Mouse (Mus musculus) midbrain, postnatal 0 days (tissue): ENCODE measurements at regions not wholly inside any gene's neighbourhood (a gene's known extent, or its start where the extent isn't known, plus 50 kb on each side); places are given as distances from the start of the nearest gene placed in this dataset.

ENCODE experiments used
- ATAC-seq: fragments of 200-750 bp; cut with Nextera tagmentation; 2 replicates; pipeline ENCODE4 v1.8.0; 2017; ENCODE audit warnings: moderate number of reproducible peaks, mild to moderate bottlenecking, moderate TSS enrichment, moderate library complexity; ENCODE audit not compliant: low FRiP score
- DNase-seq: peaks from one replicate; pipeline ENCODE4 v3.0.0-alpha.2; 2015; ENCODE audit warnings: low spot score
- H3K27ac ChIP-seq: fragments of 300-500 bp; sonication (generic); 2 replicates; pipeline ENCODE4 v1.5.1; 2014; ENCODE audit warnings: low read depth, mild to moderate bottlenecking, low read length, mixed read lengths
- H3K27me3 ChIP-seq: fragments of 300-500 bp; sonication (generic); 2 replicates; pipeline ENCODE4 v1.6.1; 2014; ENCODE audit warnings: low read length, control low read depth, mixed read lengths; ENCODE audit not compliant: insufficient read depth
- H3K36me3 ChIP-seq: fragments of 300-500 bp; sonication (generic); 2 replicates; pipeline ENCODE4 v1.6.1; 2014; ENCODE audit warnings: low read length, control low read depth, mixed read lengths; ENCODE audit not compliant: insufficient read depth
- H3K4me1 ChIP-seq: fragments of 300-500 bp; sonication (generic); 2 replicates; pipeline ENCODE4 v1.6.1; 2014; ENCODE audit warnings: mild to moderate bottlenecking, control low read depth, antibody characterized with exemption, low read length, mixed read lengths; ENCODE audit not compliant: insufficient read depth
- H3K4me2 ChIP-seq: fragments of 300-500 bp; sonication (generic); 2 replicates; pipeline ENCODE4 v1.6.1; 2014; ENCODE audit warnings: low read depth, mild to moderate bottlenecking, low read length, mixed read lengths; ENCODE audit not compliant: poor library complexity, severe bottlenecking
- H3K4me3 ChIP-seq: fragments of 300-500 bp; sonication (generic); 2 replicates; pipeline ENCODE4 v1.5.1; 2014; ENCODE audit warnings: low read depth, mild to moderate bottlenecking, low read length, moderate library complexity
- H3K9ac ChIP-seq: fragments of 300-500 bp; sonication (generic); replicated peaks from 2 replicates; pipeline ENCODE4 v1.6.1; 2014; ENCODE audit warnings: mild to moderate bottlenecking, low read length, moderate library complexity, mixed read lengths; ENCODE audit not compliant: poor library complexity, severe bottlenecking
- H3K9me3 ChIP-seq: fragments of 300-500 bp; sonication (generic); 2 replicates; pipeline ENCODE4 v1.6.1; 2016; ENCODE audit warnings: low read length, control low read depth
- CTCF ChIP-seq: IDR thresholded peaks from 2 replicates; pipeline ENCODE4 v1.5.1; 2016; ENCODE audit warnings: antibody characterized with exemption, mild to moderate bottlenecking
- WGBS: fragments of 180-500 bp; shearing (Covaris S2); extraction: QIAGEN DNeasy Blood & Tissue Kit; methylation state at CpG from one replicate; pipeline ENCODE4 v1.1.7; 2014; 5-methylcytosine and 5-hydroxymethylcytosine counted together

DNA sequence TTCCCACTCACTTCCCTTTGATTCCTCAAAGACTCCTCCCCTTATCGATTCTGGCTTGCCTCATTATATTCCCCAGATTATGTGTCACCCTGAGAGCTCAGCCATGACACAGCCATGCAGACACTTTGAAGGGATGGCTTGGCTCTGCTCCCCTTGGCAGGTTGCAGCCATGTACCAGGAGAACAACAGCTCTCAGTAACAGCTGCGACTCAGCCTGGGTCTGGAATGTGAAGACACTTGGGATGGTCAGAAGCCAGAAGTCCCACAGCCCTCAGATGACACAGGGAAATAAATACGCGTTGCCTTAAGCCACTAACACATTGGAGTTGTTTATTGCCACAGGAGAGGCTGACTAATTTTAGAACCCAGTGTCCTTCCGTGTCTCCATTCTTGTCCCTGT is 234.4 kb downstream of the Map2k6 start:
- H3K9ac ChIP-seq: no peak overlapping the region
- H3K4me1 ChIP-seq: no peaks in the 10 kb centered on the region
- no peak for ATAC-seq
- 90% methylated on average over 5 of the region's 5 CpGs for WGBS
- H3K9me3 ChIP-seq: no peaks in the 10 kb centered on the region
- no peak overlapping the region for H3K27ac ChIP-seq
- no peaks in the 10 kb centered on the region for H3K27me3 ChIP-seq
- H3K4me2 ChIP-seq: no peak overlapping the region
- no peak for TF ChIP-seq CTCF
- no peaks in the 10 kb centered on the region for H3K36me3 ChIP-seq
- H3K4me3 ChIP-seq: no peak overlapping the region
- peak; percentile 31 for DNase-seq

DNA sequence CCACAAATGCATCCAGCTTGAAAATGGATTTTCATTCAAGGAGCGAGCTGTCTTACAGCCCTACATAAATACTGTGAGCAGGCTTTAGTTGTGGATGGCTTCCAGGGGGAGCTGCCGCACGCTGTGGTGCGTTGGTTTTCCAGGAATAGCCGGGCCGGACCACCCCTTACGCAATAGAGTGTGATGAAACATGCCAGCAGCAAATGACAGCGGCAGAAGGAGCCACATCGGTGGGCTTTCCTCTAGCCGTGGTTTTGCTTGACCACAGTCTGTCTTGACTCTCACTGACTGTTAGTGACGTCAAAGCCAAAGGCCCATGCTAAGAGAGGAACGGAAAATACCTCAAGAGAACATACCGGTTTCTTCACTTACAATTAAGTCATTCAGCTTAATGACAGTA is 243.6 kb downstream of the Map2k6 start:
- no peaks in the 10 kb centered on the region for H3K9me3 ChIP-seq
- no peak overlapping the region for H3K27ac ChIP-seq
- DNase-seq: no peak
- ATAC-seq: no peak
- no peaks in the 10 kb centered on the region for H3K36me3 ChIP-seq
- TF ChIP-seq CTCF: no peak
- no peak overlapping the region for H3K4me2 ChIP-seq
- no peaks in the 10 kb centered on the region for H3K27me3 ChIP-seq
- H3K9ac ChIP-seq: no peak overlapping the region
- WGBS: 93% methylated on average over 13 of the region's 13 CpGs
- H3K4me3 ChIP-seq: no peak overlapping the region
- no peaks in the 10 kb centered on the region for H3K4me1 ChIP-seq

GRCm38 (mm10) chr11:110649575-110650210 is 250.8 kb downstream of the Map2k6 start:
- no peak for TF ChIP-seq CTCF
- H3K4me3 ChIP-seq: no peak overlapping the region
- no peaks in the 10 kb centered on the region for H3K36me3 ChIP-seq
- 38% methylated on average over 7 of the region's 7 CpGs for WGBS
- no peak overlapping the region for H3K4me2 ChIP-seq
- H3K27ac ChIP-seq: no peak overlapping the region
- no peaks in the 10 kb centered on the region for H3K9me3 ChIP-seq
- no peaks in the 10 kb centered on the region; the same call in 1 of the 2 replicates for H3K4me1 ChIP-seq
- H3K27me3 ChIP-seq: no peaks in the 10 kb centered on the region
- no peak overlapping the region for H3K9ac ChIP-seq
- DNase-seq (peak; percentile 23), ATAC-seq (no peak)

DNA sequence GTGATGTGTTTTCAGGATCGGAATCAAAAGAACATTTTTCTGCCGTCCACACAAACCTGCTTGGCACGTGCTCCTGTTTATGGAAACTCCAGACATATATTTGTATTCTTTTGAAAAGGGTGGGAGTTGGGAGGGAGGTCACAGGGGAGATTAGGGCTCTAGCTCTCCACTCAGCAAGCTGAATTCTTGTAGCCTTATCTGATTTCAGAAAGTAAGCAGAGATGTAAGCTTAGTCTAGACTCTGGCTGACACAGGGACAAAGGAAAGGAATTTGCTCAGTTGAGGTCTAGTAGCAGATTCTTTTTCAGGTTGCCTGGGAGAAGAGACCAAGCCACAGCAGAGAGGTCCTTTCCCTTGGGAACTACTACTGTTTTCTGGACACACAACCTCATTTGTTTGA is 253.1 kb downstream of the Map2k6 start:
- no peaks in the 10 kb centered on the region for H3K9me3 ChIP-seq
- H3K4me1 ChIP-seq: no peaks in the 10 kb centered on the region; the same call in 1 of the 2 replicates
- H3K36me3 ChIP-seq: no peaks in the 10 kb centered on the region
- H3K4me3 ChIP-seq: no peak overlapping the region
- no peaks in the 10 kb centered on the region for H3K27me3 ChIP-seq
- 41% methylated on average over 3 of the region's 3 CpGs for WGBS
- H3K27ac ChIP-seq: no peak overlapping the region
- DNase-seq (no peak), ATAC-seq (no peak)
- H3K9ac ChIP-seq: no peak overlapping the region
- no peak for TF ChIP-seq CTCF
- no peak overlapping the region for H3K4me2 ChIP-seq

DNA sequence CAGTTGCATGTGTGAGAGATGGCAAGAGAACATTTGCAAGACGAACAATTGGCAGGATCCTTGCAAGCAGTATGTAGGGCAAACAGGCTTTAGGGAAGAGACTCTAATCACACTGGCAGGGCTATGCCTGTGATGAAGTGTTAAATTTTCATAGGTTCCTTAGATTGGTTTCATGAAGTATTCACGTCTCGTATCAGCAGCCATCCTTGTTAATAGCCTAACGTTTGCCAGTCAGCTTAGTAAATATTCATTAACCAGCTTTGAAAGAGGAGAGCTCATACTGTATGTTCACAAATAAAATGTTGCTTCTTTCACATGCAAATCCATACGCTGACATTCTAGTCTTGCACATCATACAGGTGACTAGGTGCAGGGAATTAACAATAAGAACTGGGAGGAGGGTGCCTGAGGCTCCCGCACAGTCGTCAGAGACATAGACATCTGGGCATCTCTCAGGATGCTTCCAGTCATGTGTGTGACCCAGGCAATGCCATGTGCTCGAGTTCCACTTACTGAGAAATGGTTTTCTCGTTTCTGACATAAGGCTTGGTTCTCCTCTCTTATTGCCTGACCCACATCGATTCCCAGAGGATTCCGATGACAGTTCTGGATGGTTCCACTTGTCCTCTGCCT is 257.7 kb downstream of the Map2k6 start:
- Histone ChIP-seq H3K4me3 (no peak overlapping the region), H3K4me1 (no peaks in the 10 kb centered on the region; the same call in 1 of the 2 replicates), H3K36me3 (no peaks in the 10 kb centered on the region), H3K27ac (no peak overlapping the region), H3K4me2 (no peak overlapping the region), H3K9ac (no peak overlapping the region), H3K27me3 (no peaks in the 10 kb centered on the region), H3K9me3 (no peaks in the 10 kb centered on the region)
- WGBS: 61% methylated on average over 11 of the region's 11 CpGs
- DNase-seq (peak; percentile 27), ATAC-seq (no peak)
- TF ChIP-seq CTCF: no peak

- H3K9me3 ChIP-seq: no peaks in the 10 kb centered on the region
- no peak overlapping the region for H3K4me2 ChIP-seq
- ATAC-seq (no peak), DNase-seq (no peak)
- no peak overlapping the region for H3K27ac ChIP-seq
- no peaks in the 10 kb centered on the region for H3K27me3 ChIP-seq
- no peak overlapping the region for H3K4me3 ChIP-seq
- no peaks in the 10 kb centered on the region for H3K4me1 ChIP-seq
- 84% methylated on average over 8 of the region's 8 CpGs for WGBS
- no peak for TF ChIP-seq CTCF
- no peak overlapping the region for H3K9ac ChIP-seq
- no peaks in the 10 kb centered on the region for H3K36me3 ChIP-seq
These were observed 258.9 kb downstream of the Map2k6 start for GRCm38 (mm10) chr11:110657854-110658253.
